Mouse (Mus musculus) adrenal gland, adult 2 months (tissue): Measurements from ENCODE around the gene Dnm1. TPM values are rescaled to one million over a fixed set of nuclear protein-coding genes. Genes with fewer than 3 reads are reported as not detected.
"Not testable (repeated sequence)": the region's sequence is repeated elsewhere in the genome, so short reads cannot be mapped to it uniquely, and the experiment has no call there.

Source experiments
- DNase-seq: peaks from one replicate; pipeline ENCODE4 v3.0.0; 2021
- polyA plus RNA-seq: library from polyadenylated mRNA; depleted of rRNA; stranded (reverse); fragments of >200 nt; gene quantifications from 2 replicates; pipeline ENCODE4 v1.2.3, GENCODE M21; 2012
- total RNA-seq, 2 experiments: library from RNA; stranded (reverse); gene quantifications; 2 replicates each; pipeline ENCODE4 v1.2.3; 2021

The Dnm1 gene
- total and polyA plus RNA-seq, 3 experiments: 15.8 to 114 (median 22.5) TPM

- not testable (repeated sequence) for DNase-seq
Observed at GRCm38 (mm10) chr2:32362274-32362673, 9.1 kb upstream of the Dnm1 start.

GRCm38 (mm10) chr2:32361437-32361836 lies 8.3 kb upstream of the Dnm1 start:
- peak; percentile 83 for DNase-seq

- peak; percentile 87 for DNase-seq
Observed at GRCm38 (mm10) chr2:32360741-32361140, 7.6 kb upstream of the Dnm1 start.

- no peak for DNase-seq
Observed at GRCm38 (mm10) chr2:32358381-32358780, 5.2 kb upstream of the Dnm1 start.

- DNase-seq: no peak
Observed at GRCm38 (mm10) chr2:32357710-32358109, 4.6 kb upstream of the Dnm1 start.

- DNase-seq: no peak
Observed at GRCm38 (mm10) chr2:32356216-32356615, 3.1 kb upstream of the Dnm1 start.

GRCm38 (mm10) chr2:32354336-32354895 lies 1.3 kb upstream of the Dnm1 start:
- DNase-seq: no peak

- no peak for DNase-seq
Observed at GRCm38 (mm10) chr2:32353836-32354235, 698 bp upstream of the Dnm1 start.

- DNase-seq: peak; percentile 58
Observed at GRCm38 (mm10) chr2:32352151-32353006, 759 bp downstream of the Dnm1 start, which contains the start of gene Ciz1. Gene Ciz1 (plus strand): TSS chr2:32352327.

- DNase-seq: no peak
Observed at GRCm38 (mm10) chr2:32351471-32351961, 1.6 kb downstream of the Dnm1 start.

GRCm38 (mm10) chr2:32350471-32351051 lies 2.6 kb downstream of the Dnm1 start:
- no peak for DNase-seq

- DNase-seq: no peak
Observed at GRCm38 (mm10) chr2:32349625-32350255, 3.4 kb downstream of the Dnm1 start.

- DNase-seq: no peak
Observed at GRCm38 (mm10) chr2:32348311-32348710, 4.8 kb downstream of the Dnm1 start.

- no peak for DNase-seq
Observed at GRCm38 (mm10) chr2:32347019-32347418, 6.1 kb downstream of the Dnm1 start.

GRCm38 (mm10) chr2:32344598-32345321 lies 8.4 kb downstream of the Dnm1 start:
- DNase-seq: no peak

GRCm38 (mm10) chr2:32344056-32344455 lies 9.1 kb downstream of the Dnm1 start:
- no peak for DNase-seq

- no peak for DNase-seq
Observed at GRCm38 (mm10) chr2:32343351-32343671, 9.8 kb downstream of the Dnm1 start.

- DNase-seq: peak; percentile 50
Observed at GRCm38 (mm10) chr2:32342539-32343350, 10.4 kb downstream of the Dnm1 start.

- DNase-seq: no peak
Observed at GRCm38 (mm10) chr2:32342039-32342438, 11.1 kb downstream of the Dnm1 start.

- DNase-seq: no peak
Observed at GRCm38 (mm10) chr2:32341634-32341939, 11.6 kb downstream of the Dnm1 start.
